Mouse (Mus musculus) ES-Bruce4 (cell line): ENCODE measurements around the gene Rtp1.

Experiments used
- CTCF ChIP-seq: IDR thresholded peaks from one replicate; pipeline ENCODE4 v1.8.1; 2011; ENCODE audit warnings: low read depth, low read length
- EP300 ChIP-seq: IDR thresholded peaks from 2 replicates; pipeline ENCODE4 v1.6.1; 2011; ENCODE audit warnings: low read depth, low read length; ENCODE audit not compliant: insufficient read depth
- POLR2A ChIP-seq: IDR thresholded peaks from one replicate; pipeline ENCODE4 v1.8.1; 2011; ENCODE audit warnings: low read length; ENCODE audit not compliant: insufficient read depth

GRCm38 (mm10) chr16:23475651-23476050 is 46.7 kb downstream of the Rtp1 start:
- TF ChIP-seq CTCF (no peak), POLR2A (no peak), EP300 (no peak)
